Mouse (Mus musculus): Measurements from ENCODE around the gene Rcor3. TPM values are rescaled to one million over a fixed set of nuclear protein-coding genes. Genes with fewer than 3 reads are reported as not detected.
A peak's percentile ranks its signal among the peaks of the same experiment; 100 is the strongest.

Rcor3 gene
- polyA plus RNA-seq, 1 experiment from 2014 or later: 29.9 TPM

- Histone ChIP-seq H3K27me3 (ENCODE audit: insufficient read depth, low read length) (no peaks in the 10 kb centered on the region), H3K27ac (peak overlapping the region; percentile 85), H3K36me3 (ENCODE audit: insufficient read depth, low read length) (no peaks in the 10 kb centered on the region), H3K4me1 (replicated peaks; ENCODE audit: insufficient read depth, low read length) (peaks cover 29% of the 10 kb centered on the region), H3K9ac (ENCODE audit: low read depth, low read length) (no peak overlapping the region), H3K4me2 (ENCODE audit: low read length) (no peak overlapping the region), H3K4me3 (replicated peaks; ENCODE audit: low read depth, low read length) (no peak overlapping the region), H3K9me3 (replicated peaks; ENCODE audit: low read length) (no peaks in the 10 kb centered on the region)
- peak; percentile 49; the same call in 1 of the 2 replicates for ATAC-seq (replicated peaks; ENCODE audit: low FRiP score, low read depth)
- no peak for TF ChIP-seq CTCF (IDR thresholded peaks at IDR 0.05; ENCODE audit: low read depth)
- peak; percentile 56 for DNase-seq (ENCODE audit: low spot score)
Measured at GRCm38 (mm10) chr1:192076796-192077535, 60.9 kb downstream of the Rcor3 start.

GRCm38 (mm10) chr1:192076101-192076500 lies 61.8 kb downstream of the Rcor3 start:
- Histone ChIP-seq H3K27ac (peak overlapping the region; percentile 85), H3K4me1 (replicated peaks; ENCODE audit: insufficient read depth, low read length) (peaks cover 29% of the 10 kb centered on the region), H3K4me3 (replicated peaks; ENCODE audit: low read depth, low read length) (no peak overlapping the region), H3K4me2 (ENCODE audit: low read length) (no peak overlapping the region), H3K9me3 (replicated peaks; ENCODE audit: low read length) (no peaks in the 10 kb centered on the region), H3K27me3 (ENCODE audit: insufficient read depth, low read length) (no peaks in the 10 kb centered on the region), H3K9ac (ENCODE audit: low read depth, low read length) (no peak overlapping the region), H3K36me3 (ENCODE audit: insufficient read depth, low read length) (no peaks in the 10 kb centered on the region)
- no peak for TF ChIP-seq CTCF (IDR thresholded peaks at IDR 0.05; ENCODE audit: low read depth)
- DNase-seq (ENCODE audit: low spot score) (no peak), ATAC-seq (replicated peaks; ENCODE audit: low FRiP score, low read depth) (no peak)
- 64% methylated on average over 4 of the region's 4 CpGs for WGBS

- no peak overlapping the region for H3K4me3 ChIP-seq (replicated peaks; ENCODE audit: low read depth, low read length)
- peaks cover 40% of the 10 kb centered on the region for H3K4me1 ChIP-seq (replicated peaks; ENCODE audit: insufficient read depth, low read length)
- H3K27ac ChIP-seq: 0 out of 2 replicates have a peak overlapping the region, but pooled peaks have one; percentile 44
- ATAC-seq (replicated peaks; ENCODE audit: low FRiP score, low read depth): no peak
- 55% methylated on average over 1 of the region's 1 CpGs for WGBS
- H3K36me3 ChIP-seq (ENCODE audit: insufficient read depth, low read length): no peaks in the 10 kb centered on the region
- H3K9ac ChIP-seq (ENCODE audit: low read depth, low read length): no peak overlapping the region
- no peak overlapping the region for H3K4me2 ChIP-seq (ENCODE audit: low read length)
- TF ChIP-seq CTCF (IDR thresholded peaks at IDR 0.05; ENCODE audit: low read depth): no peak
- no peak for DNase-seq (ENCODE audit: low spot score)
- H3K9me3 ChIP-seq (replicated peaks; ENCODE audit: low read length): no peaks in the 10 kb centered on the region
- no peaks in the 10 kb centered on the region for H3K27me3 ChIP-seq (ENCODE audit: insufficient read depth, low read length)
Measured at GRCm38 (mm10) chr1:192074824-192075223, 63.0 kb downstream of the Rcor3 start.

- H3K27ac ChIP-seq: no peak overlapping the region
- no peak overlapping the region for H3K9ac ChIP-seq (ENCODE audit: low read depth, low read length)
- DNase-seq (ENCODE audit: low spot score) (no peak), ATAC-seq (replicated peaks; ENCODE audit: low FRiP score, low read depth) (no peak)
- H3K9me3 ChIP-seq (replicated peaks; ENCODE audit: low read length): no peaks in the 10 kb centered on the region
- peaks cover 28% of the 10 kb centered on the region for H3K4me1 ChIP-seq (replicated peaks; ENCODE audit: insufficient read depth, low read length)
- TF ChIP-seq CTCF (IDR thresholded peaks at IDR 0.05; ENCODE audit: low read depth): no peak
- 89% methylated on average over 1 of the region's 1 CpGs for whole genome bisulfite sequencing
- H3K4me2 ChIP-seq (ENCODE audit: low read length): no peak overlapping the region
- no peak overlapping the region for H3K4me3 ChIP-seq (replicated peaks; ENCODE audit: low read depth, low read length)
- 0 out of 2 replicates have a peak, but pooled peaks cover 9% of the 10 kb centered on the region for H3K36me3 ChIP-seq (ENCODE audit: insufficient read depth, low read length)
- H3K27me3 ChIP-seq (ENCODE audit: insufficient read depth, low read length): no peaks in the 10 kb centered on the region
Measured at GRCm38 (mm10) chr1:192072426-192072825, 65.4 kb downstream of the Rcor3 start.

GRCm38 (mm10) chr1:192070618-192071051 lies 67.2 kb downstream of the Rcor3 start:
- TF ChIP-seq CTCF (IDR thresholded peaks at IDR 0.05; ENCODE audit: low read depth): peak; percentile 56; the same call in 1 of the 2 replicates
- peak overlapping the region; percentile 83 for H3K27ac ChIP-seq
- 19% methylated on average over 3 of the region's 3 CpGs for WGBS

GRCm38 (mm10) chr1:192069971-192070591 lies 67.8 kb downstream of the Rcor3 start:
- no peak for TF ChIP-seq CTCF (IDR thresholded peaks at IDR 0.05; ENCODE audit: low read depth)

More at GRCm38 (mm10) chr1:192070618-192071051, 67.2 kb downstream of the Rcor3 start:
- Histone ChIP-seq H3K27me3 (ENCODE audit: insufficient read depth, low read length) (no peaks in the 10 kb centered on the region), H3K36me3 (ENCODE audit: insufficient read depth, low read length) (peaks cover 19% of the 10 kb centered on the region; the same call in 1 of the 2 replicates), H3K4me3 (replicated peaks; ENCODE audit: low read depth, low read length) (peak overlapping the region; percentile 11; the same call in 1 of the 2 replicates), H3K9me3 (replicated peaks; ENCODE audit: low read length) (no peaks in the 10 kb centered on the region), H3K4me1 (replicated peaks; ENCODE audit: insufficient read depth, low read length) (peaks cover 14% of the 10 kb centered on the region), H3K4me2 (ENCODE audit: low read length) (peak overlapping the region; percentile 50), H3K9ac (ENCODE audit: low read depth, low read length) (peak overlapping the region; percentile 42; the same call in 1 of the 2 replicates)
- ATAC-seq (replicated peaks; ENCODE audit: low FRiP score, low read depth): peak; percentile 75
- peak; percentile 78 for DNase-seq (ENCODE audit: low spot score)

More at GRCm38 (mm10) chr1:192069971-192070591, 67.8 kb downstream of the Rcor3 start:
- peaks cover 24% of the 10 kb centered on the region; the same call in 1 of the 2 replicates for H3K36me3 ChIP-seq (ENCODE audit: insufficient read depth, low read length)
- ATAC-seq (replicated peaks; ENCODE audit: low FRiP score, low read depth) (peak; percentile 67; the same call in 1 of the 2 replicates), DNase-seq (ENCODE audit: low spot score) (peak; percentile 69)
- H3K27me3 ChIP-seq (ENCODE audit: insufficient read depth, low read length): no peaks in the 10 kb centered on the region
- no peaks in the 10 kb centered on the region for H3K9me3 ChIP-seq (replicated peaks; ENCODE audit: low read length)
- WGBS: 9% methylated on average over 13 of the region's 13 CpGs
- H3K27ac ChIP-seq: peak overlapping the region; percentile 83
- H3K4me3 ChIP-seq (replicated peaks; ENCODE audit: low read depth, low read length): peak overlapping the region; percentile 11; the same call in 1 of the 2 replicates
- H3K4me1 ChIP-seq (replicated peaks; ENCODE audit: insufficient read depth, low read length): peaks cover 14% of the 10 kb centered on the region
- peak overlapping the region; percentile 50 for H3K4me2 ChIP-seq (ENCODE audit: low read length)
- H3K9ac ChIP-seq (ENCODE audit: low read depth, low read length): peak overlapping the region; percentile 42; the same call in 1 of the 2 replicates
